Mouse (Mus musculus): ENCODE results near the gene Bbs7. TPM values are rescaled to one million over a fixed set of nuclear protein-coding genes. Genes with fewer than 3 reads are reported as not detected.

The Bbs7 gene
- polyA plus RNA-seq, 1 experiment from 2014 or later, result 16.6 TPM

Other genes starting within 250 kb of the Bbs7 start
- 62.7 and 65.8 TPM in 2 replicates for gene Anxa5, start 137.6 kb downstream of the Bbs7 start, polyA plus RNA-seq (2014; fragmentation: Nextera tagmentation; extraction: Ambion mirVana)
- 0.25 TPM in 1 of 2 replicates, not detected in the other for gene 1810062G17Rik, start 137.5 kb downstream of the Bbs7 start, polyA plus RNA-seq (2014; fragmentation: Nextera tagmentation; extraction: Ambion mirVana)
- gene Gm11549, start 91.7 kb downstream of the Bbs7 start, polyA plus RNA-seq (2014; fragmentation: Nextera tagmentation; extraction: Ambion mirVana), result 0.10 and 0.37 TPM in 2 replicates
- 92.1 and 93.0 TPM in 2 replicates for gene Exosc9, start 60.9 kb downstream of the Bbs7 start, polyA plus RNA-seq (2014; fragmentation: Nextera tagmentation; extraction: Ambion mirVana)
- gene Ccna2, start 41.3 kb downstream of the Bbs7 start, polyA plus RNA-seq (2014; fragmentation: Nextera tagmentation; extraction: Ambion mirVana), result 116 and 143 TPM in 2 replicates
- gene Trpc3, start 76.7 kb upstream of the Bbs7 start, polyA plus RNA-seq (2014; fragmentation: Nextera tagmentation; extraction: Ambion mirVana), result 4.8 and 5.6 TPM in 2 replicates
- 55.3 and 82.5 TPM in 2 replicates for gene 4932438A13Rik, start 249.6 kb upstream of the Bbs7 start, polyA plus RNA-seq (2014; fragmentation: Nextera tagmentation; extraction: Ambion mirVana)

All from forebrain, embryonic 14.5 days (tissue).